Mouse (Mus musculus) right cerebral cortex, postnatal 14 days (tissue): ENCODE measurements at regions not wholly inside any gene's neighbourhood (a gene's known extent, or its start where the extent isn't known, plus 50 kb on each side); places are given as distances from the start of the nearest gene placed in this dataset.

ENCODE experiments used
- DNase-seq: peaks from one replicate; pipeline ENCODE4 v3.0.0; 2022

DNA sequence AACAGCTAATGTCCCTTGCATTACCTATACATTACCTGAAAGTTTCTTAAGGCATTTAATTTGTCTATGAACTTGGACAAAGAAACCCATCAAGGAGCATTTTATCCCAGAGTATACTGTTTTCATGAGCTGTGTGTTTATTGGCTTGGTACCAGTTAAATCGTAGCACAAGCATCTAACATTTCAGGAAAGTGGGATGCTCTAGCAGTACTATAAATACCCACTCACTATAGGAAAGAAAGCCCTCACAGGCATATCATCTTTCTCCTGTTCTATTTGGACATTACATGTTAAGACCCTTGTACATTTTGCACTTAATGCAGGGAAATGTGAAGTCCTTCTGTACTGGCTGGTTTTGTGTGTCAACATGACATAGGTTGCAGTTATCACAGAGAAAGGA, 163.9 kb downstream of the Ptprc start:
- no peak for DNase-seq

GRCm38 (mm10) chr1:138010910-138011477, 164.5 kb downstream of the Ptprc start:
- no peak for DNase-seq

- DNase-seq, result no peak
Observed at GRCm38 (mm10) chr1:138006811-138007210, 168.7 kb downstream of the Ptprc start.

DNA sequence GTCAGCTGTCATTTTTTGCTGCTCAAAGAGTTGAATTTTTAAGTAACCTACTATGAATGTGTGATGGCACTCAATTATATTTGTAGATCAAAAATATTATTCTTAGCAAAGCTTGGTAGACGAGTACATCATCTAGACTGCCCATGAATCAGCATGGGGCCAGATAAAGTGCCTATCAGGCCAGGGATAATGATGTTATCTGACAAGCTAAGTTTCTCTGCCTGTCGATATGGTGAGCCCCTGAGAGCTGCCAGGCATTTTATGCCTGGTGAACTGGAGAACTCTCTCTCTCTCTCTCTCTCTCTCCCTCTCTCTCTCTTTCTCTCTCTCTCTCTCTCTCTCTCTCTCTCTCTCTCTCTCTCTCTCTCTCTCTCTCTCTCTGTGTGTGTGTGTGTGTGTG, 171.2 kb downstream of the Ptprc start:
- DNase-seq, result no peak

GRCm38 (mm10) chr1:137999268-137999900, 176.1 kb downstream of the Ptprc start:
- DNase-seq, result no peak

DNA sequence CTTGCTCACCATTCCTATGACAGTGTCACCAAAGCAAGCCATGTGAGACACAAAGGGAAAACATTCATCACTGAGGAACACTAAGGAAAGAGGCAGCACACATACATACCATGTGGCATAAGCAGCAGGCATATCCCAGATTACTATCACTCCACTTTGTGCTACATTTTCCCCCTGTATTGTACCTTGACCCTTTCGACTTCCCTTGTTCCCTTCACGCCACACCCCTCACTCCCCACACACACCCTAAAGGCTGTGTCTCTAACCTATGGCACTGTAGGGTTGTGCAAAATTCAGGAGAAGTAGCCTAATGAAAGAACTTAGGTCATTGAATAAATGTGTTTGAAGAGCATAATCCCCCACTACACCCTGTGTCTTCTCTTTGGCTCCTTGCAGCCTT, 179.5 kb downstream of the Ptprc start:
- DNase-seq, result no peak

GRCm38 (mm10) chr1:137991936-137992335, 183.6 kb downstream of the Ptprc start:
- DNase-seq, result no peak

- DNase-seq, result no peak
Observed at GRCm38 (mm10) chr1:137991412-137991811, 184.1 kb downstream of the Ptprc start.

DNA sequence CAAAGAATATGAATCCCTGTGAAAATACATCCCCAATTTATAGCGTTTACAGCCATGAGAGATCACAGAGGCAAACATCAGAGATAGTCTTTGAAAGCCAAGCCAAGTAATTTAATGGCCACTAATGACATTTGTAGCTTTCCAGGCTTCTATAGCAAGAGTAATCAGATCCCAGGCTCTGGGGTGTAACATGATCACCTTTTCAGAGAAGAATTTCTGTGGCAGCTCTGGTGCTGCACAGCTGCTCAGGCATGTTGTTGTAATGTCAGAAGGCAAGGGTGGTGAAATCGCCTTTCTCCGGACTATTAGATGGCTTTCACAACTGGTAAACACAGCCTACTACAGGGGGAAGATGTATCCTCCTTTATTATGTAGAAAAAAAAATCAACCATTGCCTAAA, 202.1 kb downstream of the Ptprc start:
- DNase-seq, result no peak

- no peak for DNase-seq
Observed at GRCm38 (mm10) chr1:137972620-137973350, 202.7 kb downstream of the Ptprc start.

GRCm38 (mm10) chr1:137966151-137966836, 209.2 kb downstream of the Ptprc start:
- DNase-seq, result peak; percentile 41

- no peak for DNase-seq
Observed at GRCm38 (mm10) chr1:137963656-137964055, 211.9 kb downstream of the Ptprc start.

- DNase-seq, result no peak
Observed at GRCm38 (mm10) chr1:137958040-137958439, 217.5 kb downstream of the Ptprc start.

DNA sequence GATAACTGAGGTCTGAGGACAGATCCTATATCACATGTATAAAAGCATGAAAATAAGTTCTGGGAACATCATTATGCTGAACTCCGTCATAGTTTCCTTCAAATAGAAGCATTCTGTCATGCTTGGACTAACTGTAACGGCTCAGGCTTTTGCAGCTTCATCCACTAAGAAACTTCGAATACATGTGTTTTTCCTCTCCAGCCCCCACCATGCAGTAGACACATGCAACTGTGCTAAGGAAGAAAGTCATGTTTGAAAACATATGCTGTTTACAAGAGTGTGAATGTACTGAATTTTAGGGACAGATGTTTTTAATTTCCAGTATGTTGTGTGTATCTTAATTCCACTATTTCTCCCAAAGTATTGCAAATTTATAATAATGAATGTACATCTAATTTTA, 219.5 kb downstream of the Ptprc start:
- no peak for DNase-seq

- DNase-seq, result no peak
Observed at GRCm38 (mm10) chr1:137955139-137955538, 220.4 kb downstream of the Ptprc start.

GRCm38 (mm10) chr1:137953369-137953768, 222.1 kb downstream of the Ptprc start:
- no peak for DNase-seq

DNA sequence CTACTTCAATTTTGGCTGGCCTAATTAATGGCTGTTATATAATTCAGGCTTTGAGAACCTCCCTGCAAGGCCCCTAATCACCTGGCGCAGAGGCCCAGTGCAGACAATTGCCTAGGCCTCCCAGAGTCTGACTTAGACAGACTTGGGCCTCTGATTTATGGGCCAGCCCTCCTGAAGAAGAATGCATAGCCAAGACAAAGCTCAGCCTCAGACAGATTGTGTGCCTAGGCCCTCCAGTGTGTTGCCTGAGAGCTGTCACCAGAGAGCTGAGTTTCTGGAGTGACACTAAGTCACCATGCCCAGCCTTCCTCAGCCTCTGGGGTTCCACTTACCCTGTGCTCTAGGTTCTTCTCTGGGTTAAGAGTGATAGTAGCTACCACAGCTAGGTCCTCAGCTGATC, 222.7 kb downstream of the Ptprc start:
- DNase-seq, result no peak

DNA sequence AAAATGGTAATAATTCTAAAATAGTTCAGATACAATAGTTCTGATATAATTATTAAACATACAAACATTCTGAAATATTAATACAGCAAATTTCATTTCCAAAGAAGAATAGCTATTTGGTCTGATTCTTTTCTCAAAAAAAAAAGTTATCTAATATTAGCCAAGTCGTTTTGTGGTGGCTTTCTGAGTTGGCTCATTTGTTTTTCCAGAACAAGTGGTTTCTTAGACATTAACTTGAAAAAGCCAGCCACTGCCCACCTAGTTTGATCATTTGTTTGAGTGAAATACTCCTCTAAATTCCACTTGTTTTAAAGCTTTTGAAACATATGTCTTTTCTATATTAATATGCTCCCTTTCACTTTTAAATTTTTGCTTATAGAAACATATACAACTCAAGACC, 227.6 kb downstream of the Ptprc start:
- no peak for DNase-seq

- no peak for DNase-seq
Observed at GRCm38 (mm10) chr1:137941776-137942522, 233.6 kb downstream of the Ptprc start.

- DNase-seq, result no peak
Observed at GRCm38 (mm10) chr1:137935746-137936145, 239.8 kb downstream of the Ptprc start.

- no peak for DNase-seq
Observed at GRCm38 (mm10) chr1:137929764-137930163, 245.7 kb downstream of the Ptprc start.

DNA sequence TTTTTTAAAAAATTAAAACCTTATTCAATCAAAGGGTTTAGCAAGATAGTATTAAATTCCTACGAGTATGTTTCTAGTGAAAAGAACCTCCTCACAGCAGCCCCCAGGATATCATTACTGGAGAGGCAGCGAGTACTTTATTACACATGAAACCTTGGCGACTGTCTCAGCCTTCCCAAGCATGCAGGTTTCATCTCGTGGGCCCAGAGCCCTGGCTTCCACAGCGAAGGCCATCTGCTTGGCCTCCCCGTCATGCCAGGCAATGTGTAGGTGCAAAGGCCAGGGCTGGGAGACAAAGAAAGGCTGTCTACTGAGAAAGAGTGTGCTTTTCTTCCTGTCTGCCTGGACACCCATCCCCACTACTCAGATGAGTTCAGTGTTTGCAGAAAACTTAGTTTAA, 247.0 kb downstream of the Ptprc start:
- DNase-seq, result no peak

DNA sequence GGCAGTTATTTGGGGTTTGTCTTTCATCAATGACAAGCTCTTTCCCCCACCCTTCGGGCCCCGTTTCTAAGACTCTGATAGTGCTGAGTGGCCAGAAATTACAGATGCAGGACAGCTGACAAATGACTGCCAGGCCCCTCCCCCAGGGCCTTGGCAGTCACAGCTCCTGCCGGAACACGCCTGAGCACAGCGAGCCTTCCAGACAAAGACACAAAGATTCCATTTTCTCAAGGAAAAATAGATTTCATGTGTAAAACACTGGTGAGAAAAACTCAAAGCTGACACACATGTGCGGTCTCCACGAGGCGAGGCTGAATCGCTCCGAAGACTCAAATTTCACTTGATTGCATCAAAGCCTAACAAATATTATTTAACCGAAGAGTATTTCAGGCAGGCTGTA, 247.6 kb downstream of the Ptprc start:
- no peak for DNase-seq
